Mouse (Mus musculus) layer of hippocampus, adult 11-12 months (tissue): ENCODE data around the gene Naaladl1.

Source experiments
- DNase-seq: peaks from one replicate; pipeline ENCODE4 v3.0.0; 2022; ENCODE audit warnings: low spot score

Gene Naaladl1

GRCm38 (mm10) chr19:6105586-6105985 is at the start of gene Naaladl1:
Naaladl1 (plus strand) TSS chr19:6105782.
- DNase-seq: no peak

DNA sequence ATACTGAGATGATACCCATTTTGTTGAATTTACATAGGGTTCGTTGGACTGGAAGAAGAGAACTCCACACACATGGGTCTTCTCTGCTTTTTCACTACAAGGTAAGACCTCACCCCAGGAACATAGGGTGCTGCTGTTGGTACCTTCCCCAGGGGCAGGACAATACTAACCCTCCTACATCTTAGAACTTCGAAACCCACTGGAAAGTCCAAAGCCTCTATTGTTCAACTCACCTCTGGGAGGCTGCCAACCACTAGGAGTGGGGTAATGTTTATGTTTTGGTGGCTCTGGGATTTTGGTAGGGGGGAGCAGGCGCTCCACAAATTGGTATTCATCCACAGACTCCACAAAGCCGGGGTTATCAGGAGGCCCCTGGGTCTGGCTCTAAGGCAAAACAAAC is 48.9 kb upstream of the Naaladl1 start:
- no peak for DNase-seq

DNA sequence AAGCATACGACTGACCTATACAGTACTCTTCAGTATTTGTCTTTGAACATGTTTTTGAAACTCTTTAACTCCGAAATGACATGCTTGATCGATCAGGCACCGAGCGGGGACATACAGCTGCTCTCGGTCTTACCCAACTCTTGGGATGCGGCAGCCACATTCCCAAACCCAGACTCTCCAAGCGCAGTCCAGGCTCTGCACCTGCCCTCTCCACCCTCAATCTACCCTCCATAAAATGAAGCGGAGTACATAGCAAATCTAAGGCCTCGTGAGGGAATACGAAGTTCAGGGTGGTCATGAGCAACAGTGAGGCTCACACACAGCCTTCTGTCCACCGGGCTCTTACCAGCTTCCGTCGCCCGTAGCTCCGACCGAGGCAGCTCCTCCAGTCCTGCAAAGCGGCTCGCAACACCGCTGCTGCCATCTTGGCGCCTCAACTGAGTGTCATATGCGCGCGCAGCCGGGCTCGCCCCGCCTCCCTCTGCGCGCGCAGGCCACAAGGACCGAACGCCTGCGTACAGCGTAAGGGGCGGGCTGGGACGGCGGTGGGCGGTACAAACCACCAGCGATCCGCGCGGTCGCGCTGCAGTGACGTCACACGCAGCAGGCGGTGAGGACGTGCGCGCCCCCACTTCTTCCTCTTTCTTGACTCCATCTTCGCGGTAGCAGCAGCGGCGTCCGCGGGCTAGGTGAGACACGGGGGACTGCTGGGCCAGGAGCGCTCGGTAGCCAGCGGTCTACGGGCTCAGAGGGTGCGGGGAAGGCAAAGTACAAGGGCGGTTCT is 48.1 kb upstream of the Naaladl1 start, which contains the start of the genes Mrpl49 and Fau:
TSS of gene Mrpl49 (minus strand) at position 473 of the 784 bp plus-strand sequence.
TSS of gene Fau (plus strand) at position 532 of the 784 bp plus-strand sequence.
- peak; percentile 99 for DNase-seq

DNA sequence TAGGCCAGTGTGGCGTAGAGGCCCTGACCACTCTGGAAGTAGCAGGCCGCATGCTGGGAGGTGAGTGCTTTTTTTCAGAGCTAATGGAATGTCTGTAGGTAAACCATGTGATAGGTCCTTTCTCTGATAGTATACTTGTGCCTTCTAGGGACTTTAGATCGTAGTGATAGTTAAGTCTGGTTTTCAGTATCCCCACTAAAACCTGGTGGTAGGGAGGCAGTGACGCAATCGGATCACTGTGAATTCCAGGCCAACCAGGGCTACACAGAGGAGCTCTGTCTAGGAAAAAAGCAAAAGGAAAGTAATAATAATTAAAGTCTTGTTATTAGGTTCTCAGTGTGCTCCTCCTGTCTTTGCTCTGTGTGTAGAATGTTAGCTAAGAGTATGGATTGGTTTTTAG is 47.1 kb upstream of the Naaladl1 start:
- no peak for DNase-seq

- no peak for DNase-seq
Observed at GRCm38 (mm10) chr19:6058966-6059365, 46.6 kb upstream of the Naaladl1 start.

DNA sequence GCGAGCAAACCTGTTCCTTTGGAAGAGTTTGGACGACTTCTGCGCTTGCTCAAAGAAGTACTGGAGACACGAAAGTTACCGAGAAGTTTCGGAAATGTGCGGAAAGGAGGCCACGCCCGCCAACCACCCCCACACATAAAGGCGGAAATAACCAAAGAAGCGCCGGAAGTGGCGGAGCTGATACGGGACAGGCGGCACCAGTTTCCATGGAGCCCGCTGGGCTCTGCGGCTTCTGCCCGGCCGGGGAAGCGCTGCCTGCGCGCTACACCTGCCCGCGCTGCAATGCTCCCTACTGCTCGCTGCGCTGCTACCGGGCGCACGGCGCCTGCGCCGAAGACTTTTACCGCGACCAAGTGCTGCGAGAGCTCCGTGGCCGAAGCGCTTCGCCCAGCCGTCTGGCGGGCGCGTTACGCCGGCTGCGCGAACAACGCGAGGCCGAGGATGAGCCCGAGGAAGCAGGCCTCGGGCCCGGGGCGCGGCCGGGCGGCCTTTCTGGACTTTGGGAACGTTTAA is 44.5 kb upstream of the Naaladl1 start, which contains the start of gene Znhit2:
TSS of gene Znhit2 (plus strand) at position 172 of the 513 bp plus-strand sequence.
- DNase-seq: peak; percentile 94

DNA sequence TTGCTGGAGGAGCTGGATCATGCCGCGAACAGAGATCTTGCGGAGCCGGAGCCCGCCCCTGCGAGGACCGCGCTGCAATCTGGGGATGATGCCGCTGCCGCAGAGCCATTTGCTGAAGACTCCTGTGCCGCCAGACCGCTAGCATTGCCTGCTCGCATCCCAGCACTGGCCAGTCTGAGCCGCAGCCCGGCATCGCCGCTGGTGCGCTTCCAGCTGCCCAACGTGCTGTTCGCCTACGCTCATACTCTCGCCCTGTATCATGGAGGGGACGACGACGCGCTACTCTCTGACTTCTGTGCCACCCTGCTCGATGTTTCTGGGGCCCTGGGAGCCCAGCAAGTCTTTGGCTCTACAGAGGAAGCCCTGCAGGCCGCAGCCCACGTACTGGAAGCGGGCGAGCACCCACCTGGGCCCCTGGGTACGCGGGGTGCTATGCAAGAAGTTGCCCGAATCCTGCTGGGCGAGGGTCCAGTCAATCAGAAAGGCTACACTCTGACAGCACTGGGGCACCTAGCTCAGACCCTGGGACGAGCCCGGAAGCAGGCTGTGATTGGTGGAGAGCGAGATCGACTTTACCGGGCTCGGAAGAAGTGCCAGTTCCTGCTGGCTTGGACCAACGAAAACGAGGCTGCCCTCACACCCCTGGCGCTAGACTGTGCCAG is 43.8 kb upstream of the Naaladl1 start:
- DNase-seq: no peak

DNA sequence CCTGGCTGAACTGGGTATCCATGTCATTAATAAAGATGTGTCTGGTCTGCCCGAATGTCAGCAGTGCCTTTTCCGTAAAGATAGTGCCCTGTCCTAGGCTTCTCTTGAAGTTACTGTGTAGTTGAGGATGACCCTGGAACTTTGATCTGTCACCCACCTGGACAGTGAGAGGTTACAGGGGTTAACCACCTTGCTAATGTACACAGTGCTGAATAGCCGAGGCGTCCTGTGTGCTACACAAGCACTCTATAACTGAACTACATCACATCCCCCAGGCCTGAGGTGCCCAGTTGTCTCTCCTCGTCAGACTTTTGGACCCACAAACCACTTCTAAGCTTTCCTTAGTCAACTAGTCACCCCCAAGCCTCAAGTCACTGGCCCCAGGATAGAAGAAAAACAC is 43.2 kb upstream of the Naaladl1 start:
- no peak for DNase-seq

- no peak for DNase-seq
Observed at GRCm38 (mm10) chr19:6063081-6063480, 42.5 kb upstream of the Naaladl1 start.

DNA sequence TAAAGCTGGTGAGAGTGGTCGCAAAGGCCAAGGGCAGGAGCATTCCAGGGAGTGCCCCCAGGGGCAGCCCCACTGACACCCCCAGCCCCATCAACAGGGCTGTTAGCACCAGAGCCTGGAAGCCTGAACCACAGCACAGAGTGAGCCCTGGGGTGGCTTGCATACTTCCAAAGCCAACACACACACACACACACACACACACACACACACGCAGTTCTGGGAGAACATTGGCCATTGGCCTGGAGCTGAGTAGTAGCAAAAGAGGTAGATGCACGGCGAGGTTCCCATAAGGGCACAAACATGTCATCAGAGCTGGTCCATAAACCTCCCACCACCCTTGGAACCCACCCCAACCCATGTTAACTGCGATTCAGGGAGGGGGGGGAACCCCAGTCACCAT is 39.0 kb upstream of the Naaladl1 start:
- DNase-seq: no peak

- DNase-seq: peak; percentile 83
Observed at GRCm38 (mm10) chr19:6067011-6067723, 38.4 kb upstream of the Naaladl1 start.

DNA sequence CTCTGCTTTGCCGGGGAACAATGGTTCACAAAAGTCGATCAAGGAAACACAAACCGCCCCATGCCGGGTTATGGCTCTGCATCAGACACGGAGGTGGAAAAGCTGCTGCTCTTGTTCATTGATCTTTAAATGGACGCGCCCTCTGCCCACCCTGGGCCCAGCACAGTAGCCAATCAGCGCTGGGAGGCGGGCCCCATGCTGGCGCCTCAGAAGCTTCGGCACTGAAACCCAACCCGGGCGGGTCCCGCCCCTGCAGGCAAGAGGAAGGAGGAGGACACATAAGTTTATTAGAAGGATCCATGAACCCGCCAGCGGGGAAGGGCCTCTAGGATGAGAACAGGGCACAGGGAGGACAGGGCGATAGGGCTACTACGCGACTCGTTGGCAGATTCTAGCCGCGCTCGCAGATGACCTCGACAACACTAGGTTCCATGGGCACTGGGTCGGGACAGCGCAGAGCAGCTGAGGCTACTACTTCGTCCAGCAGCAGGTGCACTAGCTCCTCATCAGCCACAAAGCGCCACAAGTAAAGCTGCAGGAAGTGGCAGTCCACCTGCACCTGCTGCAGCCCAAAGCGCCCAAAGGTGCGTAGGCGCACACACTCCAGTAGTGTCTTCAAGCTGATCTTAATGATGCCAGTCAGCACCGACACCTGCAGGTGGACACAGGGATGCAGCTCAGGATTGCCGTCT is 37.7 kb upstream of the Naaladl1 start, which contains the start of gene Tm7sf2:
TSS of gene Tm7sf2 (minus strand) at position 650 of the 692 bp plus-strand sequence.
- DNase-seq: peak; percentile 87

- DNase-seq: no peak
Observed at GRCm38 (mm10) chr19:6068951-6069350, 36.6 kb upstream of the Naaladl1 start.

- no peak for DNase-seq
Observed at GRCm38 (mm10) chr19:6069851-6070250, 35.7 kb upstream of the Naaladl1 start.

DNA sequence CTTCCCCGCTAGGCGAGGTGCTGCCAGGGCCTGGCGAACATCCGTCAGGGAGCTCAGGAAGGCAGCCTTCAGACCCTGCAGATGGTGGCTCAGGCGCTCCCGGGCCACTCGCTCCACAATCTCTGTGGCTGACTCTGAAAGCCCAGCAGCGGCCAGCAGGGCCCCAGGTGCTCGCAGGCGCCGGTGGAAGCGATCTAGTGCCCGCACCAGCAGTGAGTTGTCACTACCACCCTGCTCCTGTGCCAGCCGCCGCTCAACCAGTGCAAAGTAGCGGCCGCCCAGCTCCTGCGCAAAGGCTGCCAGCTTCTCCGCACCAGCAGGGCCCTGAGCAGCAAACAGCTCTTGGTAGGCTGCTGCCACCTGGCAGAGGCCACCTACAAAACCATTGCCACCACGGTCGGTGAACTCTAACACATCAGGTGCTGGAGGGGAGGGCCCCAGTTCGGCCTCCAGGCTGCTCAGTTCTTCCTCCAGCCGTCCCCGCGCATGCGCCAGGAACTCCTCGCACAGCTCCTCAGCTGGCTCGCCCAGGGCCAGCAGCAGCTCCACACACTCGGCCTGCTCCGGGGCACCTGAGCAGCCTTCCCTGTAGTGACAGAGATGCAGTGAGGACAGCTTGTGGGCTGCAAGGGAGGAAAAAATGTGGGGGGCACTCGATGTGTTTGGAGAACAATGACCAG is 34.9 kb upstream of the Naaladl1 start:
- no peak for DNase-seq

GRCm38 (mm10) chr19:6071261-6071660 is 34.3 kb upstream of the Naaladl1 start:
- no peak for DNase-seq

DNA sequence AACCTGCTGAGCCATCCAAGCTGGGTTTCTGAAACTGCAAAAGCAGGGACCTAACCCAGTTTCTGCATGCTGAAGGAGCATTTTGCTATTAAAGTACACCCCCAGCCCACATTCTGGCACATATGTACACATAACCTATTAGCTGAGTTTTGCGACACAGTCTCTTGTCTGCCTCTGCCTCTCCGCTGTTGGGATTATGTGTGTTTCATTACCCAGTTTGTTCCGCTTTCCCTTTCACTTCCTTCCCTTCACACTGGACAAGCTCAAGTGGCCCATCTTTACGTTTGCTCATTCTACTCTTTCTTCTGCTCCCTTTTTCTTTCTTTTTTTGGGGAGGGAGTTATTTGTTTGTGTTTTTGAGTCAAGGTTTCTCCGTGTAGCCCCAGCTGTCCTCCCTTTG is 31.7 kb upstream of the Naaladl1 start:
- no peak for DNase-seq

DNA sequence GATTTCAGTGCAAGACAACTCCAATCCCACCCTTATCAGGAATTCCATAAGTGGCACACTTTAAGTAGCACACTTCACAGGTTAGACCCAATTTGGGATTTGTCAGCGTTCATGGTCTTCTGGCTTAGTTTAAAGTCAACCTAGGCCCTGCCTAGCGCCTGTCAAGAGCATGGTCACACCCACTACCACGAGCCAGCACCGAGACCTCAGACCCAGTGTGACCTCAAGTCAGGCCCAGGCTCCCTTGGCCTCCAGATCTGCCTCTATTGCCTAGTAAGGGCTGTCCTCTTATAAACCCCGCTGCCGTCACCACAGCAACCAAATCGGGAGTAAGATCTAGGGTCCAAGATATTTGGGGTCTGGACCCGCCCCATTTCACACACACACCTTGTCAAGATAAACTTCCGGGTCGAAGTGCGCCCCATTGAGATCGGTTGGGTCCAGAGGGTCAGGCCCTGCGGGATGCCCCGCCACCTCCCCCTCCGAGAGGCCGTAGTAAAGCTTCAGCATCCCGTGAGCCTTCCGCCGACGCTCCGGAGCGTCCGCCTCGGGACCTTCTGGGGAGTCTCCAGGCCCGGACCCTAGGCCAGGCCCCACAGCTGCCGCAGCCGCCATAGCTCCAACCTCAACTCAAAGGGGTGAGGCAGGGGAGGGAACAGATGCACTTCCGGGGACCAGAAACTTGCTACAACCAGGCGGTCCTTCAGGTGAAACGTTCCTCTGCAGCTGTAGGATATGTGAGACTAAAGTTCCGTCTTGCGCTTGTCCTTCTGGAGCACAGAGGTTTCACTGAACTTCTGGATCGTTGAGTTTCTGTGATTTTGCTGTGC is 28.8 kb upstream of the Naaladl1 start, which contains the start of gene Vps51:
TSS of gene Vps51 (minus strand) at position 668 of the 830 bp plus-strand sequence.
- peak; percentile 87 for DNase-seq

GRCm38 (mm10) chr19:6079983-6080480 is 25.6 kb upstream of the Naaladl1 start, which contains the start of gene Tmem262:
Tmem262 (plus strand) TSS chr19:6080033.
- no peak for DNase-seq

- DNase-seq: no peak
Observed at GRCm38 (mm10) chr19:6082156-6082555, 23.4 kb upstream of the Naaladl1 start, which contains the start of gene Gm28374. Gm28374 (minus strand) TSS chr19:6082256.
